Mouse (Mus musculus) spleen, adult 2 months (tissue): ENCODE data around the gene Vps16.

Experiments used
- CTCF ChIP-seq: fragments of 200-500 bp; IDR thresholded peaks from 2 replicates; pipeline ENCODE4 v1.5.1; 2011; ENCODE audit warnings: mild to moderate bottlenecking, inconsistent platforms; ENCODE audit not compliant: insufficient read depth, insufficient read length, insufficient replicate concordance; ENCODE audit errors: extremely low read depth
- POLR2A ChIP-seq: fragments of 200-500 bp; IDR thresholded peaks from 2 replicates; pipeline ENCODE4 v1.6.1; 2011; ENCODE audit warnings: low read depth, low read length, inconsistent platforms

GRCm38 (mm10) chr2:130459576-130459975 is 35.4 kb downstream of the Vps16 start:
- no peak for TF ChIP-seq CTCF
- TF ChIP-seq POLR2A, result no peak
